Mouse (Mus musculus) adrenal gland, adult 2 months (tissue): Measurements from ENCODE around the gene Tpx2. TPM values are rescaled to one million over a fixed set of nuclear protein-coding genes. Genes with fewer than 3 reads are reported as not detected.
A peak's percentile ranks its signal among the peaks of the same experiment; 100 is the strongest.

Experiments
- DNase-seq: peaks from one replicate; pipeline ENCODE4 v3.0.0; 2021
- polyA plus RNA-seq: library from polyadenylated mRNA; depleted of rRNA; stranded (reverse); fragments of >200 nt; gene quantifications from 2 replicates; pipeline ENCODE4 v1.2.3, GENCODE M21; 2012
- total RNA-seq, 2 experiments: library from RNA; stranded (reverse); gene quantifications; 2 replicates each; pipeline ENCODE4 v1.2.3; 2021

The Tpx2 gene
- total and polyA plus RNA-seq, 3 experiments, result 0.40 to 4.2 (median 2.0) TPM

DNA sequence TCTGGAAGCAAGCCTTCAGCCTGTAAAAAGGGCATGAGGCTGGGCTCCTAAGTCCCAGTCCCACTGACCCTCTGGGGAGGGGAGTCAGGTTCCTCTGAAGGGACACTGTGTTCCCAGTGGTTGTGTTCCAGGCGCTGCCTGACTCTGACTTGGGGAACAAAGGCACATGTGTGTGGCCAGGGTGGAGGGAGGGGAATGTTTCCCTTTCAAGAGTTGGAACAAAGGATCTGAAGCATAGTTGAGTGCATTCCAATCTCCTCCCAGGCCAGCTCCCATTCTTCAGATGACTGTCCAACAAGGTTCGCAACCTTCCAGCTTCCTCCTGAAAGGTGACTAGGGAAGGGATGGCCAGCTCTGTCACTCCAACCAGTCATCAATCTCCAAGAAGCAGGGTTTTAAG is 27.4 kb upstream of the Tpx2 start:
- DNase-seq, result peak; percentile 59

DNA sequence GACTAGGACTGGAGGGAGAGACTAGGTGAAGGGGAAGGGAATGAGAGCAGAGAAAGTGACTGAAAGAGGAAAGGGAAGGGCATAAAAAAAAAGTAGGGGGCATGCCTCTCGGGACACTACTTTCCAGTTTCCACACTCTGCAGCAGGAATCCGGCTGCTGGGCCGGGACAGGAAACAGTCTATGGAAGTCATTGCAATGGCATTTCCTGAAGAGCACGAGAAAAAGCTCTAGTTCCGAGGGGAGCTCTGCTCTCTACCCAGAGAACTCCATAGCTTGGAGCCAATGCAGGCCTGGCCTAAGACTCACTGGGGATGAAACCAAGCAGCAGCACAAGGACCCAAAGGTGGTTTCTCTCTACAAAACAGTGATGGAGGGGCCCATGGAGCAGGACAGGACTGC is 26.7 kb upstream of the Tpx2 start:
- DNase-seq, result peak; percentile 38

DNA sequence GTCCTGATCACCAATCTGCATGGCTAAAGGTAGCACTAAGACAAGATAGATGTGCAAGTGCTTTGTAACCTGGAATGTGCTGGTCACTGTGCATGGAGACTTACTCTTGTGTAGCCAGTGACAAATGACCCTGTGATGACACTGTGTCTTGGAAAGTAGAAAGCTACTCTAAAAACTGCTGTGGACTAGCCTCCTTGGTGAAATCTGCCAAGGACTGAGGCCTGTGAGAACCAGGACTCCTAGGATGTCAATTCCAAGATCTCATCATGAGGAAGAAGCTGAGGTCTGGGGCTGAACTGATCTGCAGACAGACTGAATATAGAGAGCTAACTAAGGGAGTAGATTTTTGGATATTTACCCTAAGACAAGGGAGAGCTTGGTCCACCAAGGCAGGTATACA is 26.2 kb upstream of the Tpx2 start:
- DNase-seq, result no peak

DNA sequence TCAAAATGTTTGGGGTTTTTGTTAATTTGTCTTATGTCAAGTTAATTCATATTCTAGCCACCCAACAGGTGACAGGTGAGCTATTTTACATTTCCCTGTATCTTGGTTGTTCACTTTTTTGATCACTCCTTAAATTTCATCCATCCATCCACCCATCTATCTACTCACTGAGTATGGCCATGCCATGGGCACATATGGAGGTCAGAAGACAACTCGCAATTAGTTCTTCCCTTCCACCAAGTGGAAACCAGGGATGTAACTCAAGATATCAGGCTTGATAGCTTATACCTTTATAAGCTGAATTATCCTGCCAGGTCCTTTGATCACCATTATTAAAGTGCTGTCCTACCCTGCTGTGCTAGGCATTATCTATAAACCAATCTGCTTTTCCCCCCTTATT is 24.0 kb upstream of the Tpx2 start:
- no peak for DNase-seq

DNA sequence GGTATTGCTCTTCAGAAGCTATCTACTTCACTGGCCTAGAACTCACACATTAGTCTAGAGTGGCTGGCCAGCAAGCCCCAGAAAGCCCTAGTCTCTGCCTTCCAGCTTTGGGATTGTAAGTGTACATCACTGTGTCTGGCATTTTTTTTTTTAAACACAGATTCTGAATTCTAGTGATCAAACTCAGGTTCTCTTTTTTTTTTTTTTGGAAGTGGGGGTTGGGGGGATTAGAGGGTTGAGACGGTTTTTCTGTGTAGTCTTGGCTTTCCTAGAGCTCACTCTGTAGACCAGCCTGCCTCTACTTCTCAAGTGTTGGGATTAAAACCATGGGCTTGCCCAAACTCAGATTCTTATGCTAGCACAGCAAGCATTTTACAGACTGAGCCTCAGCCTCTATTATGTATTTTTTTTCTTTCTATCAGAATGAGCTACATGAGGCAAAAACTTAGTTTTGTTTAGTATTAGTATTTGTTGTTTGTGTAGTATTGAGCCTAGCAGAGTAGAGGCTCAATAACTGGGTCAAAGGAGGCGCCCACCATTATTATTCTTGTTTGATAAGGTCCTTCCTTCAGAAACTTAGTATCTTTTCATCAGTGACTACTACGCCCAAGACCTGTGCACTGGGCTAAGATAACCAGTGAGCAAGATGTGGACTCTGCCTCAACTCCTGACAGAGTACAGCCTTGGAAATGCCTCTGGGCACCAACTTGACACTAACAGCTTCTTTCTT is 23.2 kb upstream of the Tpx2 start:
- no peak for DNase-seq

DNA sequence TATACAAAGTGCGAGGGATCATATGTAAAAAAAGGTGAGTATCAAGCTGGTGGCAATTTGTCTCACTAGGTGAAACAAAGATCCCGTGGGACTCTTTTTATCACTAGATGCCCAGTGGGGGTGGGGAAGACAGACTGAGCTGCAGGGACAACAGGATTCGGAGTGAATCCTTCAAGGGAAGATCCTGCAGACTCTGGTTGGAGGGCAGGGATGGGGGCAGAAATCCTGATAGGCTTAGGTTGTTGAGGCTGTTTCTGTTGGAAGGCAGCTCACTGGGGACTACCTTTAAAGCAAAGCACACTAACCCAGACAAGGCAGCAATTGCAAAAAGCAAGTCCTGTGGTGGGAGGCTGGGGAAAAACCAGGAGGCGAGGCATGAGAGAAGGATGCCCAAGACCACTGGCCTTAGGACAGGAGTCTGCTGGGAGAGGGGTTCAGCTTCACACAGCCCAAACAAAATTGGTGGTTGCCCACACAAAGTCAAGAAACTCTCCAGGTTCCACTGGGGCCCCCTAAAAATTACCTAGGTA is 22.5 kb upstream of the Tpx2 start:
- no peak for DNase-seq

DNA sequence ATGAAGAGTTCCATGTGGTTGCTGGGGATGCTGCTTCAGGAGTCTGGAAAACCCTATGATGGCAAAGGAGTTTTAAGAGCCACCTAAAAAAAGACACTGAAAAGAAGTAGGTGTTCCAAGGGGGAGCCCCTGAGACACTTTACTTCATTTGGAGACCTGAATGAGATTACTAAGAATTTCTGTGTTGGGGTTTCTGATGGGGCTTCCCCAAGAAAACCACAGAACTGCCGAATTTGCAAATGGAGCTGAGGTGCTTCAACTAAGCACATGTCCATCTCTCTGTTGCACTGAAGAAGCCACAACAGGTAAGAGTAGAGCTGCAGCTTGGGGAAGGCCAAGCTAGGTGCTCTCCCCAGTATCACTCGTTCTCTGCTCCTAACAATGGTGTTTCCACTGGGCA is 22.1 kb upstream of the Tpx2 start:
- no peak for DNase-seq

DNA sequence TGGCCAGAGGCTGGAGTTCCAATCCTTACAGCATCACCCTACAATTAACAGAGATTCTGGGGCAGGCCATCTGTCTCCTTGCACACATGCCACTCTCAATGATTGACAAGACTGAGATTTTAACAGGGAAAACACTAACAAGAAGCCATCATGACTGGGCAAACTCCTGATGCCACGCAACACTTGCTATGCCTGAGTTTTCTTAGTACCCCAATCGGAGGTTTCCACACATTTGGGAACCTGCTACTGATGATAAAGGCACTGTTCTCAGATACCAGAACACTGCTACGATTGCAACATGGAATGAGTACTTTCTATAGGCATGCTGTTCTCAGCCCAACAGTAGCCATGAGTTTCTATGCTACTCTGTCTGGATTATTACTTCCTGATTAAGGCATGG is 21.3 kb upstream of the Tpx2 start:
- DNase-seq, result no peak

DNA sequence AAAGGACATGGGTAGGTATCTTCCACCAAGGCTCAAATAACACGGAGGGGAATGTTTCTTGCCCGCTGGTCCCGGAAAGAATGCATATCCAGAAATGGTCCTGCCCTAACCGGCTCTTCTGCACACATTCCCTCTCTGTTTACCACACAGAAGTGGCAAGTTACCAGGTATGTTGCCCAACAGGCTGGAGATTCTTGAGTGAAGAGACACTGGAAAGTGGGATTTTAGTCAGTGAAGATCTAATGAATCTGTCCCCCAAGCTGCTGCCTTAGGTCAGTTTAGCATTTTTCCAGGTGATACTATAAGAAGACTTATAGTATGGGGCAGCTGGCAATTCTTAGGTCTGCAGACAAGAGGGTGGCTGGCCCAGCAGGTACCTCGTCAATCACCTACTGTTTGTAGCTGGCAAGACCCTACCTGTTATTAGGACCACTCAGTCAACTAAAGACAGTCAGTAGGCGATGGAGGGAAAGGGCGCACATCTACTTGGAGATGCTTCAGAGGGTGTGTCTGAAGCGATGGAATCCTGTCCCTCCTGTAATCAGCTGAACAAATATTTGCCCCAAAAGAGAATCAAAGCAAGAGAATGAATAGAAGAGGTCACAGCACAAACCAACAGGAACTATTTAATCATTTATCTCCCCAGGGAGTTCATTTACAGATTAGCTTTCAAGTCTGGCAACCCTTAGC is 20.3 kb upstream of the Tpx2 start:
- DNase-seq, result no peak

DNA sequence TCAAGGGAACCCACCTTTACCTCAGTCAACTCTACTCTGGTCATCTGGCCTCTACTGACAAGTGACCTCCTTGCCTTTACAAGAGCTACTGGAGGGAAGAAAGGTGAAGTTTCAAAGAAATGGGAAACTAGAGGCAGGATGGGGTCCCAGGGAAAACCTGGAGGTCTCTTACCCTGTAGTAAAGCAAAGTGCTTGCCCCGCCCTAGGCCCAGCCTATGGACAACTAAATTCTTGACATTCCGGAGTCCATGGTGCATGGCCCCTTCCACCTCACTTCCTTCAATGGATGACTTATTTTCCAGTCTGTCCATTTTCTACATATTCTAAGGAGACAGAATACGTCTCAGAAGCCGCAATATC is 19.8 kb upstream of the Tpx2 start:
- DNase-seq, result no peak

DNA sequence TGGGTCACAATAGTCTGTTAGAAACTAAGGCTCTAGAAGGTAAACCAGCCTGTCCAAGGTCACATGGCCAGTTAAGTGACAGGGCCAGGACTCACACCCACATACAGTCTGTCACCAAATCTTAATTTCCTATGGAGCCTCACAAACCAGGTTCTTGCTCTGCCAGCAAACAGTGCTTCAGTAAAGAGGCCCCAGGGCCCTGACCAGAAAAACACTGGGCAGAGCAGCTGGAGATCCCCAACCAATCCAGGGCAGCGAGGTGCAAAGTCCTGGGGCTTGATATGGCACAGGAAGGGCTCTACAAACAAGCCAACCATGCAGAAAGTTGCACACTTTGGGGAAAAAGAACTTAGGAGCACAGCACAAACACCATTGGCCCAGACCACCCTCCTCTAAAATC is 19.2 kb upstream of the Tpx2 start:
- DNase-seq, result no peak

DNA sequence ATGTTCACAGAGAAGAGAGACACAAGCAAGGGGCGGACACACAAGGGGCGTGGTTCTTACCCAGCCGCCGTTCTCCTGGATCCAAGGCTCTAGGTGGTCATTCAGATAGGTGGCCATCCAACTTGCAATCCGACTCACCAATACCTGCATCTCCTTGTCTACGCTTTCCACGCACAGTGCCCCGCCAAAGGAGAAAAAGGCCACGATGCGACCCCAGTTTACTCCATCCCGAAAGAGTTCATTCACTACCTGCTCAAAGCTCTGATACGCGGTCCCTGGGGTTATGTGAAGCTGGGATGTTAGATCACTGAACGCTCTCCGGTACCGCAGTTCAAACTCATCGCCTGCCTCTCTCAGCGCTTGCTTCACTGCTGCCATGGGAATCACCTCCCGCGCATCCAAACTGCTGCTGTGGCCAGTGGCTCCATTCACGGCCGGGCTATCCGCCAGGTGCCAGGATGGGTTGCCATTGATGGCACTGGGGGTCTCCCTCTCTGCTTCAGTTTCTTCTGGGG is 18.3 kb upstream of the Tpx2 start:
- DNase-seq, result no peak

DNA sequence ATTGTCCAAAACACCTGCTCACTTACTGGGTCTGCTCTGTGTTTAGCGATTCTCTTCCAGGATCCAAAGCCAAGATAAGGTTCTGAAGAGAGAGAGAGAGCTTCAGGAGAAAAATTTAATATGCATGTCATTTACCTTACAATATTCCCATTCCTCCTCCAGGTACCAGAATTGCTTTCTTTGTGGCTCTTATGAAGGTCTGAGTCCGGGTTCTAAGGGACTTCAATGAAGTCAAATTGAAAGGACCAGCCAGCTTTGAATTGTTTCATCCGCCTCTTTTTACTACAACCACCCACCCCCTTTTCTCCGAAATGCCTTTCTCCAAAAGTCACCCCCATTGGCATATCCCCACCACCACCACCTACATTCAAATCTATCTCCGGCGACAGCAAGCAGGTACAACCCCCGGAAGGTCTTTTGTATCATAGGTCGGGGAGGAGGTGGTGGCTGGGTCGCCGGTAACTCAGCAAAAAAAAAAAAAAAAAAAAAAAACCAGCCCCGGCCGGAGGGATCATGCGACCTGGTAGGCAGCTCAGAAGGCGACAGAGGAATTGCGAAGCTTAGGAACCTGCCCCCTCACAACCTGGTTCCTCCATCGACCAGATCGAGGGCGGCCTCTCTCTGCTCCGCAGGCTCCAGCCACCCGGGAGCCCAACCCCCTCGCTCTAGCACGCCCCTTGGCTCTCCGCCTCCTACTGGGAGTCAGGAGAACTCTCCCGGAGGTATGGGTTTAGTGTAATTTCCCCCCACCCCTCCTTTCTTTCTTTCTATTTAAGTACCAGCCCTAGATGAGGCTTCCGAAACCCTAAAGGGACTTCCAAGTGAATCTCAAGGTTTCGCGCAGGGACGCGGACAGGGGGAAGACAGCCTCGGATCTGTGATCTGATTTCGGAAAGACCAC is 17.5 kb upstream of the Tpx2 start:
- DNase-seq, result peak; percentile 94

DNA sequence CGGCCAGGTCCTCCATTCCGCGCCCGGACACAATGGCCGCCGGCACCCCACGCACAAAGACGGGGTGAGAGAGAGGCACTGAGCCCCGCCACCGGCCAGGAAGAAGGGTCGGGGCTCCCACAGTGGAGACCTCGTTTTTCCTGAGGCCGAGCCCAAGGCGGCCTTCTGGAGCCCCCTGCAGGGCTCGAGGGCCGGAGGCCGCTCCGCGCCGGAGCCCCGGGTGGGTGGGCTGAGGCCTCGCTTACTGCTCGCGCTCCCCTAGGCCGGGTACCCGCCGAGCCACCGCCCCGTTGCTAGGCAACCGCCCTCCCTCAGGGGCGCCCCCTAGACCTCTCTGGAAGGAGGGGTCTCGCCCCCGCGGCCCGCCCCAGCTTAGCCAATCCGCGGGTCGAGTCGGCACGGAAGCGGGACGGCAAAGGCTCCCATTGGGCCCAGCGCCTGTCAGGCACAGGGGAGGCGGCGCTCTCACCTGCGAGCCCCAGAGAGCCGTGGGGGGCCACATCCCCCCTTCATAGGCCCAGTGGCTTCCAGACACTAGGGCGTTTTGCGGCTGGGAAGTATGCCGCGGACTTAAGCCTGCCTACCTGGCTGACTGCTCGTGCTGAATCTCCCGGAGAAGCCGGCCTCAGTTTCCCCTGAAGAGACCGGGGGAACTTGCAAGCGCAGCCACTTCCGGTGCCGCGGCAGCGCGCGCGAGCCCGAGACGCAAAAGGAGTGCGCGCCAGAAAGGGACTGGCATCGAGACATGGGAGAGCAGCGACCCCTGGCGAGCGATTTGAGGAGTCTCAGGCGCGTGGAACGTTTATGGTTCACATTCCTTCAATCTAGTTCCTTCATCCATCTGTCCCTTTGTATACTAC is 16.5 kb upstream of the Tpx2 start, which contains the start of gene Bcl2l1:
Bcl2l1 (minus strand) TSS at position 710 of the 860 bp plus-strand sequence.
- peak; percentile 99 for DNase-seq

DNA sequence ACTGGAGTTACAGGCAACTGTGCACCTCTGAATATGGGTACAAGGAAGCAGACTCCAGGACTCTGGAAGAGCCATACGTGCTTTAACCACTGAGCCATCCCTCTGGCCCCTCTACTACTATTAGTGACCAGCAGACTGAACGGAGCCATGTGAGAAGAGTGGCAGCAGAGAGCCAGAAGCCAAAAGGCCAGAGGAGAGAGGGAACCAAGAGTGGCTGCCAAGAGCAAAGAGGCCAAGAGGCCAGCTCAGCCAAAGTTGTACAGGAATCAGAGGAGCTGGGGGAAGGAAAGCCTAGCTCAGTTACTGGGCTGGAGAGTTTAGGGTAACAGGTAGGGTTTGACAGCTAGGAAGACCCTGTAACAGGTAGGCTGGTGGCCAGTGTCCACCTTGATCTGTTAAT is 8.5 kb upstream of the Tpx2 start:
- DNase-seq, result no peak

DNA sequence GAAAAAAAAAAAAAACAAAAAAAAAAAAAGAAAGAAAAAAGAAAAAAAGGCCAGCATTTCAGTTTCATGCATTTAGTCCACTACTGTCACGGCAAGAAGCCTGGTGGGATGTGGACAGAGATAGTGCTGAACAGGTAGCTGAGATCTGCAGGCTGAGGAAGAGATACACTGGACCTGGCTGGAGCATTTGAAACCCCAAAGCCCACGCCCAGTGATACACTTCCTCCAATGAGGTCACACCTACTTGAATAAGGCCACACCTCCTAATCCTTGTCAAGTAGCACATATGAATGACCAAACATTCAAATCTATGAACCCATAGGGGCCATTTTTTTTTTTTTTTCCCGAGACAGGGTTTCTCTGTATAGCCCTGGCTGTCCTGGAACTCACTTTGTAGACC is 5.0 kb upstream of the Tpx2 start:
- DNase-seq, result no peak

DNA sequence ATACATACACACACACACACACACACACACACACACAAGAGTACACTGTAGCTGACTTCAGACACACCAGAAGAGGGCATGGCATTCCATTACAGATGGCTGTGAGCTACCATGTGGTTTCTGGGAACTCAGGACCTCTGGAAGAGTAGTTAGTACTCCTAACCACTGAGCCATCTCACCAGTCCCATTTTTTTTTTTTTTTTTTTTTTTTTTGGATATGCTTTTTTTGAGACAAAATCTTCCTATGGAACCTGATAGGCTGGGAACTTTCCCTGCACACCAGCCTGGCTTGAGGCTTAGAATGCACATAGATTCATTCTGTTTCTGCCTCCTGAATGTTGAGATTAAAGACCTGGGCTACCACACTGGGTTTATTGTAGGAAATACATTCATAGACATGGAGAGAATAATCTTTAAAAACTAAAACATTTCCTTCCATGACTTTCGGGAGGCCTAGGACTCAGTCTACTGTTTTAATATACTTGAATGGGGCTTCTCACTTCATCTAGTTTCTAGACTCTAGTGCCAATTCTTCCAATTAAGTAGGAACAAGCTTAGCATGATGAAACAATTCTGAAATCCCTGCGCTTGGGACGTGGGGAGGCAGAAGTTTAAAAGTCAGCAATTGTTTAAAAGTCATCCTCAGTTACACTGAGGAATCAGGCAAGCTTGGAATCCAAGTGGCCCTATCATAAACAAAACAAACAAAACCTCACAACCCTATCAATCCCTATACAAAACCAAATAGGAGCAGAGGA is 528 bp upstream of the Tpx2 start:
- no peak for DNase-seq

DNA sequence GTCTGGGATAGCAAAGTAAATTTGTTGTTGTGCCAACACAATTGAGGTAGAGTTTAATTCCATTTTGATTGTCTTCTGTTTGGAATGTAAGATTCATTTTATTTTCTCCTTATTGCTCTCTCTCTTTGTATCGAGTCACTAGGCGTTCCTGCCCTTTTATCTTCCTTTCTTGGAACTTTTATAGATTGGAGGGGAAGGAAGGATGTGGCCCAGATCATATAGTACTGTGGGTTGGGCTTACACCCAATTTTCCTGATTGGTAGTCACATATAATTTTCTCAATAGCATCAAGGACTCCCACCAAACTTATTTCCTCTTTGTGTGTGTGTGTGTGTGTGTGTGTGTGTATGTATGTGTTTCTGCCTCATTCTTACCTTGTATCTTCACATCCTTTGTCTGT is 702 bp downstream of the Tpx2 start:
- no peak for DNase-seq

DNA sequence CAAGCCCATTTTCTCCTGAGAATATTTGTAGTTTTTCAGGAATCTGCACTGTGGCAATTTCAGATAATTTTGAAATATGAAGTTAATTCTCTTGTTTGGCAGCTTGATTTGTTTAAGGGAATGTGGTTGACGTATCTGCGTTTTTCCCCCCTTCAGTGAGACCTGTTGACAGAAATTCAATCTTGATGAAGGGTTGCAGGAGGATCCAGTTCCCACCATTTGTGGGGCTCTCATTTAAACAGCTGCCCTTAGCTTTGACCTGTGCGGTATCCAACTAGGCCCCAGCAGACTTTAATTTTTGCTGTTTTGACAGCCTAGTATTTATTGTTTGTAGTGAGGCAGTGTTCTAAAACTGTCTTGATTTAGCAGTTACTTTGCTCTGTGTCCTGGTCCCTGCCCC is 11.7 kb downstream of the Tpx2 start:
- no peak for DNase-seq

DNA sequence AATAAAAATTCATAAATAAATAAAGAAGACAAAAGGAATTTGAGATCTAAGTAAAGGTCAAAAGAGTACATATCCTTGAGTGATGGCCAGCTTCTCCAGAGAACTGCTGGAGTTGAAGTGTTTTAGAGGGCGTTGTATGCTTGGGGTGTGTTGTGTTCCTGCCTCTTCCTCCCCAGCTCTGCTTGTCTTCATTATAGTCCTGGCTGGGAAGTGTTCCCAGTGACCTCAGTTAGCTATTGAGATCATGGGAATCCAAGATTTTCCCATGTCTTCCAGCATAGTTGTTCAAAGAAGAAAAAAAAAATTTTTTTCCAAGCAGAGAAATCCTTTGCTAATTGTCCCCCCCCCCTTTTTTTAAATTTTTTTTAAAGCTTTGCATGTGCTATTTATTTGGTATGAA is 14.1 kb downstream of the Tpx2 start:
- DNase-seq, result no peak

DNA sequence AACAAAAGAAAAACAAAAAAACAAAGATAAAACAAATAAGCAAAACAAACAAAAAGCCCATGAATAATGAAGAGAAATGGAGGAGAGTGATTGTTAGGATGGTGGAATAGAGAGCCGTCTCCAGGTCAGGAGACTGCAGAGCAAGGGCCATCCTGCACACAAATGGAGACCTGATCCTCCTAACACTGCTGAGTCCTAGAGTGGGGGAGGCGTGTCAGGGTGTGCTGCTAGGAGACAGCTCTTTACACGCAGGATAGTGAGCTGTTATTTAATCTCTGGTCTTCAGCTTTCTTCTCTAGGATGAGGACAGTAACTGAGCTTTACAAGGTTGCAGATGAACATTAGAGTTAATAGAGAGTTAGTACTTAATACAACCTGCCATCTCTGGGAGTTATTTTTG is 14.9 kb downstream of the Tpx2 start:
- no peak for DNase-seq
